Comparison of ENCODE assay signal across 24 mouse cellular contexts in the genomic region with DNA sequence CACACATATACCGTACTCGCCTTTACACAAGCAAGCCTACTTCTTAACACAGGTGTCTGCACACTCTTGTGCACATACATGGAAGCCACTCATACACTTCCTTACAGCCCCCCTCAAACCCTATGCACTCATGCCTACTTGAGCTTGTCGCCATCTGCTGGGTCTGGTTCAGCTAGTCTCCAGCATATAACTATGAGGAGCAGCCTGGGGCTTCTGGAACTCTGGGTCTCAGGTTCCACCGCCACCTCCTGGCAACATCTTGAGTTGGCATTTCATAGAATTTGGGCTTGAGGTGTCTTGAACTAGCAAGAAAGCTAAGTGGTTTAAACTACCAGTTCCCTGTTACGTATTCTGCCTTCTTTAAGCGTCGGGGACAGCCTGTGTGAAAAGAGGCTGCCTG.
DNase-seq lines count a peak whose midpoint lies in the region; ATAC-seq and TF ChIP-seq lines count a peak whose summit lies in the region.
"Had no signal": no experiment of that assay in that cellular context is flagged by ENCODE, and none has a peak within 500 bp of the region (broad histone marks: within the 10 kb centered on the region; RNA-seq: fewer than 3 reads in every experiment).

No protein-coding gene starts in this region.

- H3K27ac ChIP-seq in forebrain, postnatal 0 days (ENCODE audit: low read depth, low read length) = no peak overlapping the region
- H3K27ac ChIP-seq in forebrain, embryonic 12.5 days = no peak overlapping the region
- no peak overlapping the region for H3K27ac ChIP-seq in left cerebral cortex, adult 2 months
- no peak overlapping the region for H3K27ac ChIP-seq in midbrain, postnatal 0 days (ENCODE audit: low read depth, low read length)
- no peak overlapping the region for H3K27ac ChIP-seq in midbrain, embryonic 10.5 days (replicated peaks)
- H3K27ac ChIP-seq: hindbrain, embryonic 13.5 days; kidney, embryonic 15.5 days; limb, embryonic 12.5 days; liver, embryonic 15.5 days; lung, embryonic 15.5 days had no signal

- no peaks in the 10 kb centered on the region for H3K27me3 ChIP-seq in forebrain, postnatal 0 days (ENCODE audit: insufficient read depth, low read length)
- no peaks in the 10 kb centered on the region for H3K27me3 ChIP-seq in forebrain, embryonic 12.5 days
- no peaks in the 10 kb centered on the region for H3K27me3 ChIP-seq in midbrain, postnatal 0 days (ENCODE audit: insufficient read depth, low read length)
- H3K27me3 ChIP-seq in midbrain, embryonic 10.5 days (ENCODE audit: low read depth, poor library complexity, severe bottlenecking) = peaks cover 13% of the 10 kb centered on the region
- H3K27me3 ChIP-seq: kidney, embryonic 15.5 days; limb, embryonic 12.5 days; lung, embryonic 15.5 days had no signal

- no peak overlapping the region for H3K9ac ChIP-seq in forebrain, postnatal 0 days
- no peak overlapping the region for H3K9ac ChIP-seq in forebrain, embryonic 12.5 days
- no peak overlapping the region for H3K9ac ChIP-seq in midbrain, postnatal 0 days (replicated peaks; ENCODE audit: low read length, poor library complexity, severe bottlenecking)
- H3K9ac ChIP-seq: hindbrain, embryonic 13.5 days; kidney, embryonic 15.5 days; limb, embryonic 12.5 days; liver, embryonic 15.5 days; lung, embryonic 15.5 days had no signal

- intact Hi-C loops in left cerebral cortex, adult 2 months (cut with DNase I) = no loop called here

- no peak for TF ChIP-seq POLR2A in brain, embryonic 14.5 days (IDR thresholded peaks at IDR 0.05; ENCODE audit: borderline replicate concordance, extremely low read depth, insufficient read depth, insufficient read length, poor library complexity, severe bottlenecking)

- no peak for DNase-seq in forebrain, postnatal 0 days
- no peak for DNase-seq in left cerebral cortex, adult 2 months (ENCODE audit: extremely low spot score in 1 of 2, low spot score in 2 of 2)
- no peak for DNase-seq in left cerebral cortex, adult 9 months (ENCODE audit: low spot score in 2 of 2)
- peak; percentile 43 for DNase-seq in midbrain, postnatal 0 days (ENCODE audit: low spot score)
- no peak for DNase-seq in midbrain, embryonic 10.5 days (ENCODE audit: low spot score)
- peak; percentile 17 for DNase-seq in brain, embryonic 14.5 days (ENCODE audit: low read depth)
- DNase-seq in urinary bladder, postnatal 10 days (ENCODE audit: low spot score) = no peak
- DNase-seq: adrenal gland, adult 2 months; cerebellum, adult 9-10 months; embryo, embryonic 11 days; gastrocnemius, postnatal 10 days; heart, postnatal 36 days; kidney, adult 11 months; kidney, postnatal 25 days; thymus, postnatal 4 days had no signal

- peak; percentile 46; the same call in 1 of the 2 replicates for TF ChIP-seq CTCF in forebrain, postnatal 0 days (IDR thresholded peaks at IDR 0.05; ENCODE audit: low read depth)
- peak; percentile 9 for TF ChIP-seq CTCF in left cerebral cortex, adult 2 months (IDR thresholded peaks at IDR 0.05)
- TF ChIP-seq CTCF in midbrain, postnatal 0 days (IDR thresholded peaks at IDR 0.05) = peak; percentile 51
- 0 out of 2 replicates have a peak, but pooled peaks have one; percentile 3 for TF ChIP-seq CTCF in brain, embryonic 14.5 days (IDR thresholded peaks at IDR 0.05; ENCODE audit: borderline replicate concordance, extremely low read depth, insufficient read depth, insufficient read length)

- H3K4me2 ChIP-seq in forebrain, postnatal 0 days (ENCODE audit: low read depth) = no peak overlapping the region
- no peak overlapping the region for H3K4me2 ChIP-seq in forebrain, embryonic 12.5 days
- no peak overlapping the region for H3K4me2 ChIP-seq in midbrain, postnatal 0 days (ENCODE audit: low read depth, low read length, poor library complexity, severe bottlenecking)
- H3K4me2 ChIP-seq: heart, embryonic 11.5 days; hindbrain, embryonic 13.5 days; kidney, embryonic 15.5 days; limb, embryonic 12.5 days; liver, embryonic 15.5 days; lung, embryonic 15.5 days; midbrain, embryonic 11.5 days had no signal

- no peak overlapping the region for H3K4me3 ChIP-seq in forebrain, postnatal 0 days (ENCODE audit: low read depth, low read length)
- no peak overlapping the region for H3K4me3 ChIP-seq in forebrain, embryonic 12.5 days (replicated peaks)
- H3K4me3 ChIP-seq in left cerebral cortex, adult 2 months = no peak overlapping the region
- no peak overlapping the region for H3K4me3 ChIP-seq in midbrain, postnatal 0 days (ENCODE audit: low read depth, low read length)
- no peak overlapping the region for H3K4me3 ChIP-seq in midbrain, embryonic 10.5 days
- H3K4me3 ChIP-seq: erythroblast, embryonic 14.5 days; hindbrain, embryonic 13.5 days; kidney, embryonic 15.5 days; limb, embryonic 12.5 days; liver, embryonic 15.5 days; lung, embryonic 15.5 days had no signal

- H3K4me1 ChIP-seq in forebrain, postnatal 0 days (ENCODE audit: insufficient read depth) = peaks cover 7% of the 10 kb centered on the region; the same call in 1 of the 2 replicates
- H3K4me1 ChIP-seq in forebrain, embryonic 12.5 days = peaks cover 15% of the 10 kb centered on the region
- H3K4me1 ChIP-seq in midbrain, postnatal 0 days (ENCODE audit: insufficient read depth, low read length) = peaks cover 3% of the 10 kb centered on the region; the same call in 1 of the 2 replicates
- peaks cover 8% of the 10 kb centered on the region; the same call in 1 of the 2 replicates for H3K4me1 ChIP-seq in midbrain, embryonic 10.5 days
- H3K4me1 ChIP-seq: kidney, embryonic 15.5 days; limb, embryonic 12.5 days; liver, embryonic 15.5 days; lung, embryonic 15.5 days had no signal

- WGBS in forebrain, postnatal 0 days = 91% methylated on average over 7 of the region's 7 CpGs
- 91% methylated on average over 7 of the region's 7 CpGs for WGBS in forebrain, embryonic 12.5 days
- WGBS in midbrain, postnatal 0 days = 91% methylated on average over 7 of the region's 7 CpGs
- 88% methylated on average over 7 of the region's 7 CpGs for whole genome bisulfite sequencing in midbrain, embryonic 10.5 days

- ATAC-seq in forebrain, postnatal 0 days = peak; percentile 20
- ATAC-seq in forebrain, embryonic 12.5 days (ENCODE audit: low FRiP score) = no peak
- ATAC-seq in midbrain, postnatal 0 days (ENCODE audit: low FRiP score) = no peak

- H3K36me3 ChIP-seq in forebrain, postnatal 0 days (ENCODE audit: insufficient read depth) = peaks cover 25% of the 10 kb centered on the region
- H3K36me3 ChIP-seq in forebrain, embryonic 12.5 days (replicated peaks) = peaks cover 10% of the 10 kb centered on the region; the same call in 1 of the 2 replicates
- H3K36me3 ChIP-seq in midbrain, postnatal 0 days (ENCODE audit: insufficient read depth, low read length) = peaks cover 24% of the 10 kb centered on the region
- 0 out of 2 replicates have a peak, but pooled peaks cover under 1% of the 10 kb centered on the region for H3K36me3 ChIP-seq in midbrain, embryonic 10.5 days
- H3K36me3 ChIP-seq: kidney, embryonic 15.5 days; limb, embryonic 12.5 days; liver, embryonic 15.5 days; lung, embryonic 15.5 days had no signal

- no peaks in the 10 kb centered on the region for H3K9me3 ChIP-seq in forebrain, postnatal 0 days (ENCODE audit: low read length)
- no peaks in the 10 kb centered on the region for H3K9me3 ChIP-seq in forebrain, embryonic 12.5 days
- H3K9me3 ChIP-seq in midbrain, postnatal 0 days (ENCODE audit: low read length) = no peaks in the 10 kb centered on the region
- no peaks in the 10 kb centered on the region for H3K9me3 ChIP-seq in midbrain, embryonic 10.5 days (replicated peaks)
- H3K9me3 ChIP-seq: hindbrain, embryonic 13.5 days; kidney, embryonic 15.5 days; limb, embryonic 12.5 days; liver, embryonic 15.5 days; lung, embryonic 15.5 days had no signal

Comparison
In these comparisons a context has a peak if more than half of its experiments do, and no peak if none do; other contexts are left out.
1. DNase-seq: peak in midbrain, postnatal 0 days (single experiment) and brain, embryonic 14.5 days (single experiment); none in forebrain, postnatal 0 days (single experiment), left cerebral cortex, adult 2 months (0 of 2), left cerebral cortex, adult 9 months (0 of 2), midbrain, embryonic 10.5 days (single experiment) and urinary bladder, postnatal 10 days (single experiment).
2. Peak in every context shown above with its lines, with median percentiles within 50 percentile points of each other: CTCF ChIP-seq.